ENCODE assay signal across 22 mouse cellular contexts in genomic region chr2:13834989-13835388, GRCm38 (mm10). TPM values are rescaled to one million over a fixed set of nuclear protein-coding genes. Genes with fewer than 3 reads are reported as not detected.
DNase-seq lines count a peak whose midpoint lies in the region; ATAC-seq and TF ChIP-seq lines count a peak whose summit lies in the region.
"Had no signal": no experiment of that assay in that cellular context is flagged by ENCODE, and none has a peak within 500 bp of the region (broad histone marks: within the 10 kb centered on the region; RNA-seq: fewer than 3 reads in every experiment).

No protein-coding gene starts in this region.

- WGBS in kidney, embryonic 15.5 days = 46% methylated on average over 1 of the region's 1 CpGs
- WGBS in kidney, postnatal 0 days = 46% methylated on average over 1 of the region's 1 CpGs
- WGBS in kidney, embryonic 14.5 days = 38% methylated on average over 1 of the region's 1 CpGs
- WGBS in forebrain, postnatal 0 days = 82% methylated on average over 1 of the region's 1 CpGs

- H3K9me3 ChIP-seq in kidney, embryonic 15.5 days (replicated peaks) = no peaks in the 10 kb centered on the region
- H3K9me3 ChIP-seq in kidney, postnatal 0 days (replicated peaks; ENCODE audit: low read length) = no peaks in the 10 kb centered on the region
- no peaks in the 10 kb centered on the region for H3K9me3 ChIP-seq in kidney, embryonic 14.5 days (ENCODE audit: control insufficient read depth, low read length)
- H3K9me3 ChIP-seq in forebrain, postnatal 0 days (ENCODE audit: low read length) = no peaks in the 10 kb centered on the region
- H3K9me3 ChIP-seq: embryonic facial prominence, embryonic 10.5 days; embryonic facial prominence, embryonic 12.5 days; forebrain, embryonic 13.5 days; forebrain, embryonic 15.5 days; G1E had no signal

- peak; percentile 40; the same call in 1 of the 2 replicates for ATAC-seq in kidney, embryonic 15.5 days (replicated peaks; ENCODE audit: low FRiP score)
- ATAC-seq in kidney, postnatal 0 days (replicated peaks; ENCODE audit: low FRiP score, low read depth) = no peak
- ATAC-seq in kidney, embryonic 14.5 days (ENCODE audit: low FRiP score, low TSS enrichment) = no peak
- ATAC-seq in forebrain, postnatal 0 days = no peak
- ATAC-seq: activated CD4-positive, CD25-positive, alpha-beta regulatory T cell, adult 4 months; CD4-positive, CD25-positive, alpha-beta regulatory T cell, adult 4 months; forebrain, embryonic 13.5 days; forebrain, embryonic 15.5 days; Patski had no signal

- no peak overlapping the region for H3K4me2 ChIP-seq in kidney, embryonic 15.5 days
- H3K4me2 ChIP-seq in kidney, postnatal 0 days (ENCODE audit: low read length) = no peak overlapping the region
- H3K4me2 ChIP-seq in kidney, embryonic 14.5 days (replicated peaks; ENCODE audit: low read depth, low read length) = no peak overlapping the region
- no peak overlapping the region for H3K4me2 ChIP-seq in forebrain, postnatal 0 days (ENCODE audit: low read depth)
- H3K4me2 ChIP-seq: embryonic facial prominence, embryonic 12.5 days; forebrain, embryonic 13.5 days; forebrain, embryonic 15.5 days had no signal

- DNase-seq in kidney, adult 18-20 months = no peak
- peak; percentile 31 for DNase-seq in kidney, postnatal 0 days (ENCODE audit: low spot score)
- DNase-seq in forebrain, postnatal 0 days = no peak
- DNase-seq: adrenal gland, adult 8-10 months; adrenal gland, postnatal 36 days; B cell, adult 2 months; cerebellum, adult 11-12 months; cerebellum, adult 2 months; cerebellum, adult 9-10 months; cerebellum, postnatal 10 days; cerebellum, postnatal 25 days had no signal

- no peak for TF ChIP-seq CTCF in kidney, postnatal 0 days (IDR thresholded peaks at IDR 0.05; ENCODE audit: low read depth)
- TF ChIP-seq CTCF in forebrain, postnatal 0 days (IDR thresholded peaks at IDR 0.05; ENCODE audit: low read depth) = no peak

- no peaks in the 10 kb centered on the region for H3K4me1 ChIP-seq in kidney, embryonic 15.5 days
- H3K4me1 ChIP-seq in kidney, postnatal 0 days (replicated peaks; ENCODE audit: insufficient read depth, low read length) = no peaks in the 10 kb centered on the region
- H3K4me1 ChIP-seq in kidney, embryonic 14.5 days (ENCODE audit: control insufficient read depth, insufficient read depth, low read length) = no peaks in the 10 kb centered on the region
- no peaks in the 10 kb centered on the region for H3K4me1 ChIP-seq in forebrain, postnatal 0 days (ENCODE audit: insufficient read depth)
- H3K4me1 ChIP-seq: embryonic facial prominence, embryonic 10.5 days; embryonic facial prominence, embryonic 12.5 days; forebrain, embryonic 13.5 days; forebrain, embryonic 15.5 days had no signal

- H3K27me3 ChIP-seq in kidney, embryonic 15.5 days = no peaks in the 10 kb centered on the region
- no peaks in the 10 kb centered on the region for H3K27me3 ChIP-seq in kidney, postnatal 0 days (ENCODE audit: insufficient read depth, low read length)
- H3K27me3 ChIP-seq in kidney, embryonic 14.5 days (ENCODE audit: control insufficient read depth, insufficient read depth, low read length) = no peaks in the 10 kb centered on the region
- no peaks in the 10 kb centered on the region for H3K27me3 ChIP-seq in forebrain, postnatal 0 days (ENCODE audit: insufficient read depth, low read length)
- H3K27me3 ChIP-seq: CH12.LX; embryonic facial prominence, embryonic 12.5 days; forebrain, embryonic 13.5 days; forebrain, embryonic 15.5 days; Patski had no signal

- no peak overlapping the region for H3K9ac ChIP-seq in kidney, embryonic 15.5 days
- H3K9ac ChIP-seq in kidney, postnatal 0 days (ENCODE audit: low read depth, low read length) = no peak overlapping the region
- H3K9ac ChIP-seq in kidney, embryonic 14.5 days (ENCODE audit: low read depth, low read length) = no peak overlapping the region
- H3K9ac ChIP-seq in forebrain, postnatal 0 days = no peak overlapping the region
- H3K9ac ChIP-seq: embryonic facial prominence, embryonic 12.5 days; forebrain, embryonic 13.5 days; forebrain, embryonic 15.5 days had no signal

- no peaks in the 10 kb centered on the region for H3K36me3 ChIP-seq in kidney, embryonic 15.5 days
- no peaks in the 10 kb centered on the region for H3K36me3 ChIP-seq in kidney, postnatal 0 days (ENCODE audit: insufficient read depth, low read length)
- no peaks in the 10 kb centered on the region for H3K36me3 ChIP-seq in kidney, embryonic 14.5 days (ENCODE audit: control insufficient read depth, insufficient read depth, low read length)
- H3K36me3 ChIP-seq in forebrain, postnatal 0 days (ENCODE audit: insufficient read depth) = no peaks in the 10 kb centered on the region
- H3K36me3 ChIP-seq: embryonic facial prominence, embryonic 10.5 days; embryonic facial prominence, embryonic 12.5 days; forebrain, embryonic 15.5 days; G1E had no signal

- H3K4me3 ChIP-seq in kidney, embryonic 15.5 days (replicated peaks) = no peak overlapping the region
- no peak overlapping the region for H3K4me3 ChIP-seq in kidney, postnatal 0 days (replicated peaks; ENCODE audit: low read depth, low read length)
- no peak overlapping the region for H3K4me3 ChIP-seq in kidney, embryonic 14.5 days (ENCODE audit: low read length)
- H3K4me3 ChIP-seq in forebrain, postnatal 0 days (ENCODE audit: low read depth, low read length) = no peak overlapping the region
- H3K4me3 ChIP-seq: embryonic facial prominence, embryonic 10.5 days; embryonic facial prominence, embryonic 12.5 days; forebrain, embryonic 13.5 days; forebrain, embryonic 15.5 days had no signal

- no peak overlapping the region for H3K27ac ChIP-seq in kidney, embryonic 15.5 days
- no peak overlapping the region for H3K27ac ChIP-seq in kidney, postnatal 0 days
- H3K27ac ChIP-seq in kidney, embryonic 14.5 days (ENCODE audit: low read depth, low read length) = no peak overlapping the region
- no peak overlapping the region for H3K27ac ChIP-seq in forebrain, postnatal 0 days (ENCODE audit: low read depth, low read length)
- H3K27ac ChIP-seq: embryonic facial prominence, embryonic 10.5 days; embryonic facial prominence, embryonic 12.5 days; forebrain, embryonic 13.5 days; forebrain, embryonic 15.5 days had no signal

RNA-seq across cellular contexts. Expression of gene St8sia6, which starts 41.1 kb away (rescaled TPM):
- polyA plus RNA-seq in kidney, embryonic 15.5 days (2015; fragmentation: Nextera tagmentation; extraction: Ambion mirVana) = 3.4 and 5.3 TPM in 2 replicates
- 4.6 and 5.4 TPM in 2 replicates for polyA plus RNA-seq in kidney, postnatal 0 days (2015; fragmentation: Nextera tagmentation; extraction: Ambion mirVana)
- polyA plus RNA-seq in kidney, embryonic 14.5 days (2014; fragmentation: Nextera tagmentation; extraction: Ambion mirVana) = 2.4 and 4.5 TPM in 2 replicates
- 0.69 and 1.3 TPM in 2 replicates for total RNA-seq in forebrain, postnatal 0 days (2014; rRNA removed)
- 0.75 and 1.2 TPM in 2 replicates for polyA plus RNA-seq in forebrain, postnatal 0 days (2015; fragmentation: Nextera tagmentation; extraction: Ambion mirVana)
- polyA plus RNA-seq: G1E had no signal
